Mouse (Mus musculus) liver, embryonic 14.5 days (tissue): ENCODE measurements around the gene Aox3. TPM values are rescaled to one million over a fixed set of nuclear protein-coding genes. Genes with fewer than 3 reads are reported as not detected.

Source experiments
- ATAC-seq: fragments of 200-750 bp; cut with Nextera tagmentation; 2 replicates; pipeline ENCODE4 v1.8.0; 2017; ENCODE audit warnings: moderate number of reproducible peaks, mild to moderate bottlenecking, moderate library complexity; ENCODE audit not compliant: insufficient read depth
- DNase-seq, 3 experiments: peaks; one replicate each; pipeline ENCODE4 v3.0.0-alpha.2; 2012 to 2013; ENCODE audit warnings: low read depth in 3 of 3, low spot score in 3 of 3
- H3K27ac ChIP-seq: fragments of 300-500 bp; sonication (generic); 2 replicates; pipeline ENCODE4 v1.5.1; 2014; ENCODE audit warnings: moderate library complexity, mild to moderate bottlenecking, control low read depth, inconsistent platforms
- H3K27me3 ChIP-seq: fragments of 300-500 bp; sonication (generic); 2 replicates; pipeline ENCODE4 v1.6.1; 2014; ENCODE audit warnings: mild to moderate bottlenecking, low read length, moderate library complexity; ENCODE audit not compliant: control insufficient read depth, insufficient read depth
- H3K36me3 ChIP-seq: fragments of 300-500 bp; sonication (generic); replicated peaks from 2 replicates; pipeline ENCODE4 v1.6.1; 2014; ENCODE audit warnings: low read depth; ENCODE audit not compliant: control insufficient read depth, insufficient read depth
- H3K4me1 ChIP-seq, 2 experiments: fragments of 200-500 bp in 1 of 2; fragments of 300-500 bp in 1 of 2; sonication (generic) in 1 of 2; replicated peaks; 2 replicates each; pipeline ENCODE4 v1.6.1; 2012 to 2014; ENCODE audit warnings: antibody characterized with exemption in 1 of 2, inconsistent platforms in 1 of 2, low read length in 1 of 2; ENCODE audit not compliant: control insufficient read depth in 2 of 2, insufficient read depth in 2 of 2
- H3K4me2 ChIP-seq: fragments of 300-500 bp; sonication (generic); 2 replicates; pipeline ENCODE4 v1.6.1; 2014; ENCODE audit warnings: low read depth, mild to moderate bottlenecking, control low read depth, moderate library complexity
- H3K4me3 ChIP-seq, 2 experiments: fragments of 200-500 bp in 1 of 2; fragments of 300-500 bp in 1 of 2; sonication (generic) in 1 of 2; 2 replicates each; pipeline ENCODE4 v1.5.1; 2012 to 2014; ENCODE audit warnings: low read depth in 2 of 2, low read length in 2 of 2, mild to moderate bottlenecking in 2 of 2, control low read depth in 1 of 2, inconsistent platforms in 1 of 2, moderate library complexity in 1 of 2; ENCODE audit not compliant: insufficient read depth in 1 of 2
- H3K9ac ChIP-seq: fragments of 300-500 bp; sonication (generic); replicated peaks from 2 replicates; pipeline ENCODE4 v1.6.1; 2014; ENCODE audit warnings: mild to moderate bottlenecking, control low read depth, moderate library complexity
- H3K9me3 ChIP-seq: fragments of 300-500 bp; sonication (generic); 2 replicates; pipeline ENCODE4 v1.6.1; 2016; ENCODE audit warnings: low read length, mixed read lengths; ENCODE audit not compliant: control insufficient read depth
- CTCF ChIP-seq: IDR thresholded peaks from 2 replicates; pipeline ENCODE4 v1.5.1; 2016; ENCODE audit warnings: antibody characterized with exemption, low read depth, control low read depth
- EP300 ChIP-seq: IDR thresholded peaks from 2 replicates; pipeline ENCODE4 v1.6.1; 2016; ENCODE audit warnings: antibody characterized with exemption, low read depth
- WGBS: fragments of 180-500 bp; shearing (Covaris S2); extraction: QIAGEN DNeasy Blood & Tissue Kit; methylation state at CpG from one replicate; pipeline ENCODE4 v1.1.7; 2014; ENCODE audit not compliant: insufficient replicate concordance; 5-methylcytosine and 5-hydroxymethylcytosine counted together
- polyA plus RNA-seq, 2 experiments: library from polyadenylated mRNA; depleted of rRNA in 1 of 2; stranded (reverse) in 1 of 2; unstranded in 1 of 2; fragments of >200 nt; fragmentation: Nextera tagmentation in 1 of 2; extraction: Ambion mirVana in 1 of 2; gene quantifications; 2 replicates each; pipeline versions ENCODE4 v1.2.1 to v1.2.3; 2012 to 2014

Aox3 gene
- polyA plus RNA-seq, 2 experiments, result 0.09 to 0.20 TPM

DNA sequence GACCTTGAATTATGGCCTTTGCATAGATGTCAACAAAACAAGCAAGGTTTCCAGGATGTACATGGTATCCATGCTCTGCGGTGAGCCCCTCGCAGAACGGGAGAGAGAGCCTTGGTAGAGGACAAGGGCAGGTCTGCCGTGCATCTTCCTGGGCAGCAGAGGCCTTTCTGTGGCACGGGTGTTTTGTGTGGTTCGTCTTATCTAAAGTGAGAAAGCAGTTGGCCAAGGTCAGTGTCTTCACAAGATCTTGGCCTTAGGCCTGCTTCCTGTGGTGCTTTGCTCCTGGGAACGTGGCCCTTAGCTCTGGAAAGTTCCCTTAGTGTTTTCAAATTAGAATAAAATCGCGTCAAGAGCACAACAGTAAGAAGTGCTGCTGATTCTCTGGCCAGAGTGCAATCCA is 41.9 kb upstream of the Aox3 start:
- WGBS, result 61% methylated on average over 9 of the region's 9 CpGs
- H3K36me3 ChIP-seq, result no peaks in the 10 kb centered on the region

GRCm38 (mm10) chr1:58071509-58071908 is 41.4 kb upstream of the Aox3 start:
- H3K9ac ChIP-seq, result no peak overlapping the region
- no peak for DNase-seq
- ATAC-seq, result no peak
- H3K9me3 ChIP-seq, result no peaks in the 10 kb centered on the region
- H3K27ac ChIP-seq, result no peak overlapping the region
- no peak overlapping the region for H3K4me2 ChIP-seq
- no peaks in the 10 kb centered on the region for H3K27me3 ChIP-seq
- 58% methylated on average over 1 of the region's 1 CpGs for WGBS
- no peak overlapping the region for H3K4me3 ChIP-seq
- H3K4me1 ChIP-seq, result no peaks in the 10 kb centered on the region
- TF ChIP-seq CTCF, result no peak
- H3K36me3 ChIP-seq, result no peaks in the 10 kb centered on the region

More for the DNA sequence above, 41.9 kb upstream of the Aox3 start:
- Histone ChIP-seq H3K9me3 (no peaks in the 10 kb centered on the region), H3K9ac (no peak overlapping the region), H3K27ac (no peak overlapping the region), H3K4me3 (no peak overlapping the region), H3K4me2 (no peak overlapping the region), H3K27me3 (no peaks in the 10 kb centered on the region), H3K4me1 (no peaks in the 10 kb centered on the region)
- TF ChIP-seq EP300 (no peak), CTCF (no peak)
- ATAC-seq, result no peak
- no peak for DNase-seq

DNA sequence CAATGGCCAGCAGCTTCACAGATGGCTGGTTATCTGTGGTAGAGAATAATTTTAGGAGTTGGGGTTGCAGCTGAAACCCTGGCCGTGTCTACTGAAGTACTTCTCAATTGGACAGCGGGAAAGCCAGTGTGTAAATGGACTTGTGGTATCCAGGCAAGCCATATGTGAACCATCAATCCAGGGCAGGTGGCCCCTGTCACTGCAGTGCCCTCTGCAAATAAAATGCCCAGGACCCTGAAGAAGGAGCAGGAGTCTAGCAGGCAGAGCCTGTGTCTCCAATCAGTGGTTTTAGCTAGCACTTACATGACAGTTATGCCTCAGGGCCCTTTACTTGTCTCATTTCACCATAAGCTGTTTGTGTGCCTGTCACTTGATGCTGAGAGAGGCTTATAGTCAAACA is 40.5 kb upstream of the Aox3 start:
- DNase-seq, result no peak
- no peak for ATAC-seq
- Histone ChIP-seq H3K27me3 (no peaks in the 10 kb centered on the region), H3K4me2 (no peak overlapping the region), H3K27ac (no peak overlapping the region), H3K4me3 (no peak overlapping the region), H3K9me3 (no peaks in the 10 kb centered on the region), H3K9ac (no peak overlapping the region), H3K4me1 (no peaks in the 10 kb centered on the region), H3K36me3 (no peaks in the 10 kb centered on the region)
- TF ChIP-seq CTCF (no peak), EP300 (no peak)
- 66% methylated on average over 2 of the region's 2 CpGs for WGBS

DNA sequence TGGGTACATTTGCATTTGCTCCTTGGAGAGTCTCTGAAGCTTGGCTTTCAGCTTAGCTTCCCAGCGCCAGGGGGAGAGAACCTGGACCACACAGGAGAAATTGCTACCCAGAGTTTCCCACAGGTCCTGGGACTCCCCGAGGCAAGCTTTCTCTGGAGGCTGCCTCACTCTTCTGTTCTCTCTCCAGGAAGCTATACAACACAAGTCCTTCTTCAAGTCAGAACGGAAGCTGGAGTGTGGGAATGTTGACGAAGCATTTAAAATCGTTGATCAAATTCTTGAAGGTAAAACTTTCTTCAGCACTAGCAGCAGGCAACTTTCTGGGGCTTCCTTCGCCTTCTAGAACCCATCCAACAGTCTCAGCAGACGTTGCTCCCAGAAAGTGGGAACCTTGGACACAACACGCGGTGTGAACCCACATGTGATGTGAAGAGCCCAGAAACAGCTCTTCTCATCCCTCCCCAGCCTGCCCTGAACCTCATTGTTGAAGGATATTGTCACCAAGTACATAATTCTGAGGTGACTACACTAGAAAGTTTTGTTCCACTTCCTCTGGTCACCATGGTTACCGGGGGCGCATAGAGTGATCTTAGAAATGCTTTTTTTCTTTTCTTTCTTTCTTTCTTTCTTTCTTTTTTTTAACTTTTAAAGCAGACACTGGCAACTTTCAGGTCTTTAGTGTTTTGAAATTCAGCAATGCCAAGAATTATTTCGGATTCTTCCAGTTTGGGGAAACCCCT is 39.8 kb upstream of the Aox3 start:
- H3K9me3 ChIP-seq, result no peaks in the 10 kb centered on the region
- H3K4me1 ChIP-seq, result no peaks in the 10 kb centered on the region
- H3K4me2 ChIP-seq, result no peak overlapping the region
- H3K36me3 ChIP-seq, result no peaks in the 10 kb centered on the region
- no peak for ATAC-seq
- no peak overlapping the region for H3K9ac ChIP-seq
- no peaks in the 10 kb centered on the region for H3K27me3 ChIP-seq
- H3K27ac ChIP-seq, result no peak overlapping the region
- WGBS, result 59% methylated on average over 12 of the region's 12 CpGs
- DNase-seq, result no peak
- H3K4me3 ChIP-seq, result no peak overlapping the region
- no peak for TF ChIP-seq EP300
- no peak for TF ChIP-seq CTCF

- Histone ChIP-seq H3K9ac (no peak overlapping the region), H3K27ac (no peak overlapping the region), H3K9me3 (no peaks in the 10 kb centered on the region), H3K36me3 (no peaks in the 10 kb centered on the region), H3K4me2 (no peak overlapping the region), H3K27me3 (no peaks in the 10 kb centered on the region), H3K4me1 (no peaks in the 10 kb centered on the region), H3K4me3 (no peak overlapping the region)
- ATAC-seq (no peak), DNase-seq (no peak)
- TF ChIP-seq CTCF (no peak), EP300 (no peak)
- 73% methylated on average over 2 of the region's 2 CpGs for WGBS
These were observed 38.7 kb upstream of the Aox3 start for GRCm38 (mm10) chr1:58074266-58074665.
